Mouse (Mus musculus): ENCODE results near the gene Hoxa11. TPM values are rescaled to one million over a fixed set of nuclear protein-coding genes. Genes with fewer than 3 reads are reported as not detected.

The Hoxa11 gene
- polyA plus RNA-seq, 1 experiment from 2014 or later, result 27.9 TPM

DNA sequence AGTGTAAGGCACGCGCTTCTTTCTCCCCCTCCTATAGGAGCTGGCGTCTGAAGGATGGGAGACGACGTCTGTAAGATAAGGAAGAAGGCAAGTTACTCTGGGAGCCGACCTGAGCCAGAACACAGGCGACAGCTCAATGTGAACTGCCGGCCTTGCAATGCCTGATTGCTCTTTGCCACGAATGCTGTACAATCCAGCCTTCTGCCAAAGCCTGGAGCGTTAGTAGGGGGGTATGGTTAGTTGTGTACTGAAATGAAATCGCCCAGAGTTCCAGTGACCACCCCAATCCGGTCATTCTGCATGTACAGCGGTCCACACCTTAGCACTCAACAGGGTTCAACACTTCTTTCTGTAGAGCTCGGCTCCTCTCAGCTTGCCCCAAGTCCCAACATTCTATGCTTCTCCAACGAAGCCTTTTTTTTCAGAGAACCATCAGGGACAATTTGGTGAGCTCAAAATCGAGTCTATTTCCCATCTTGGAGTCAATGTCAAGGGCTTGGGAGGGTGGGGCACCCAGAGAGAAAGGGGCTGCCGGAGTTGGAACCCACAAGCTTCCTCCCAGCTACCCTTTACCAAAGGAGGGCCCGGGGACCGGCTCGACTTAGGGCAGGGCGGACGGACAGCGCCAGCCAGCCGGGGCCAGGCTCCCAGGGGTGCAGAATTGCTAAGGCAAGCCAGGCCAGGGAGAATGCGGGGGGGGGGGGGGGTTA lies 13.6 kb upstream of the Hoxa11 start:
- no peaks in the 10 kb centered on the region for H3K9me3 ChIP-seq (ENCODE audit: low read length)
- no peak for ATAC-seq (ENCODE audit: low FRiP score, low TSS enrichment)
- H3K9ac ChIP-seq (replicated peaks; ENCODE audit: low read length), result no peak overlapping the region
- H3K4me2 ChIP-seq (replicated peaks; ENCODE audit: low read depth, low read length), result no peak overlapping the region
- H3K36me3 ChIP-seq (ENCODE audit: insufficient read depth, low read length), result no peaks in the 10 kb centered on the region
- H3K27ac ChIP-seq (ENCODE audit: low read length), result no peak overlapping the region
- H3K27me3 ChIP-seq (ENCODE audit: insufficient read depth, low read length), result peaks cover 73% of the 10 kb centered on the region
- peak overlapping the region; percentile 50 for H3K4me3 ChIP-seq (ENCODE audit: low read length)
- 2% methylated on average over 24 of the region's 25 CpGs for WGBS
- H3K4me1 ChIP-seq (ENCODE audit: insufficient read depth, low read length), result peaks cover 13% of the 10 kb centered on the region; the same call in 1 of the 2 replicates

DNA sequence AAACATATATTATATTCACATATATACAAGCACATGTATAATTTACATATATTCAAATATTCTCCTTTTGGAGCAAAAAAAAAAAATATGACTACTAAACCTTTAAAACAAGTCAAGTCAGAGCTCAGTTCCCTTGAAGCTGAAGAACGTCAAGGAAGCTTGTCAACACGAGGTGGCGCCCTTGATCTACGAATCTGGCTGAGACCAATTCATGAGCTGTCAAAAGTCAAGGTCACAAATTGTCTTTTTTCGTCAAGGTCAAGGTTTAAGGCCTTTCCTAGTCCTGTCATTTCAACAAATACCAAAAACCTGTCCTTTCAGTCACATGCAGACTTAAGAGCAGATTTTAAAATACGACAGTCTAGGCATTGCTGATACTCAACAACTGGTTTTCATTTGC lies 11.3 kb upstream of the Hoxa11 start:
- Histone ChIP-seq H3K9ac (replicated peaks; ENCODE audit: low read length) (no peak overlapping the region), H3K4me1 (ENCODE audit: insufficient read depth, low read length) (peaks cover 23% of the 10 kb centered on the region), H3K4me2 (replicated peaks; ENCODE audit: low read depth, low read length) (no peak overlapping the region), H3K27me3 (ENCODE audit: insufficient read depth, low read length) (peaks cover 74% of the 10 kb centered on the region), H3K9me3 (ENCODE audit: low read length) (no peaks in the 10 kb centered on the region), H3K36me3 (ENCODE audit: insufficient read depth, low read length) (no peaks in the 10 kb centered on the region), H3K27ac (ENCODE audit: low read length) (no peak overlapping the region), H3K4me3 (ENCODE audit: low read length) (no peak overlapping the region)
- no peak for ATAC-seq (ENCODE audit: low FRiP score, low TSS enrichment)
- WGBS, result 0% methylated on average over 6 of the region's 6 CpGs

DNA sequence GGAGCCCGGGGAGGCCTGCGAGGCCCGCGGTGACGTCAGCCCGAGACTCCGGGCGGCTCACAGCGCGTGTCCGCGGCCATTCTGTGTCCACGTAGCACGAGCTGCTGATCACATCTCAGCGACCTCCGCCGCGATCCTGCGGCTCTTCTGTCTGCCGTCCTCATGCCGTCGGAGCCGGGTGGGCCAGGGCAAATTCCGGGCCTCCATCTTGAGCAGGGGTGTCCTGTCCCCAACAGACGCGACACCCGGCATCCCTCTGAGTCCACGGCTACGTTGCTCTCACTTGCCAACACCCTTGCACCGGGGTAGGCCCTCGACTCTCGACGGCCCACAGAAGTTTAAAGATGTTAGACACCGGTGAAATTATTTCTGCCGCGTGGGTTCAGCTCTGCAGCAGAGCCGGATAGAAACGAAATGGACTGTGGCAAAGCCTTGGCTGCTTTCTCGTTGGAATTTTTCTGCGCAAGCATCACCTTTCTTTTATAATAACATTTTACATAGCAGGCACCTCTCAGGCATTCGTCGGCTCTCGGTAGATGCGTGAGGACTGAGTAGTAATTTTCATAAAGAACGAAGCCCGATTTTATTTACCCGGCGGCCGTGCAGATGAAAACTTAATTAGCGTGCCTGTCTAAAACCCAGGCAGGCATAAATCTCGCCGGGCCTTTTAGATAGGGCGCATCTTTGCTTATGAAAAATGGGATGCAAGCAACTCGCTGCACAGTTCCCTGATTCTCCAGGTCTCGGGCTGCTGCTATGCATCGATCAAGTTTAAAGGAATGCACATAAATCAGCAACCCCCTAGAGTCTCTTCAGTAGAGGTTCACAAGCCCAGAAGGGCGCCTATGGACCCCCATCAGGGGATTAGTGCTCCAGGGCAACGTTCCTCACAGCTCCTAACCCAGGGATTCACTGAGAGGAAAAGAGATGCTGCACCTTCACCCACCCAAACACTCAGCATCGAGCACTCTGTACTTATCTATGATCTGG lies 8.2 kb upstream of the Hoxa11 start:
- 3% methylated on average over 59 of the region's 59 CpGs for WGBS
- H3K4me3 ChIP-seq (ENCODE audit: low read length), result peak overlapping the region; percentile 40

DNA sequence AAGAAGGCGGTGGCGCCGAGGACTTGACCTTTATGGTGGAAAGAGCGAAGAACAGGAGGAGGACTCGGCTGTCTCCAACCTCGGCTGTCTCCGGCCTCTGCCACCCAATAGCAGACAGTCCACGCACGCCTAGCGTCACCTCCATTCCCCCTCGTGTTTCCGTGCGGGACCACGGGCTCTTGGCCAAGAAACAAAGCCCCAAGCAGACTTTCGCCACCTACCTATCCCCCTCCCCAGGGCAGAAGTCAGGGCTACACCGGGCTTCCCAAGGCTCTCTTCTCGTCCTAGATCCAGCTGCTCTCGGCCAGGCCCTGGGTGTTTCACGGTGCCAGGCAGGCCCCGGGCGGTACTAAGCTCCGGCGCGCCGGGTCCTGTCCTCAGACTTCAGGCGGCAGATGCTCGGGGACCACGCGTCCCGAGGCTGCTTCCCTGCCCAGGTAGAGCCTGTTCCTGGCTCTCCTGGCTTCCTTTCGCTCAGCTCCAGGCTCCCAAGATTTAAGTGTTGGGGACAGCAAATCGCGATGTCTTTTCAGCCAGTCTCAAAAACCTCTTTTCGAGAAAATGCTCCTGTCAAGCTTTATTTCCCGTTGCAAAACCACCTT lies 7.3 kb upstream of the Hoxa11 start:
- H3K4me3 ChIP-seq (ENCODE audit: low read length), result peak overlapping the region; percentile 40
- peaks cover 52% of the 10 kb centered on the region for H3K27me3 ChIP-seq (ENCODE audit: insufficient read depth, low read length)
- 10% methylated on average over 35 of the region's 35 CpGs for WGBS
- H3K9me3 ChIP-seq (ENCODE audit: low read length), result no peaks in the 10 kb centered on the region
- H3K4me1 ChIP-seq (ENCODE audit: insufficient read depth, low read length), result peaks cover 32% of the 10 kb centered on the region
- ATAC-seq (ENCODE audit: low FRiP score, low TSS enrichment), result peak; percentile 28; the same call in 1 of the 2 replicates
- H3K36me3 ChIP-seq (ENCODE audit: insufficient read depth, low read length), result 0 out of 2 replicates have a peak, but pooled peaks cover 3% of the 10 kb centered on the region
- H3K4me2 ChIP-seq (replicated peaks; ENCODE audit: low read depth, low read length), result peak overlapping the region; percentile 44
- H3K9ac ChIP-seq (replicated peaks; ENCODE audit: low read length), result no peak overlapping the region; the same call in 1 of the 2 replicates
- no peak overlapping the region for H3K27ac ChIP-seq (ENCODE audit: low read length)

More for the DNA sequence above, 8.2 kb upstream of the Hoxa11 start:
- peaks cover 60% of the 10 kb centered on the region for H3K27me3 ChIP-seq (ENCODE audit: insufficient read depth, low read length)
- no peak overlapping the region for H3K27ac ChIP-seq (ENCODE audit: low read length)
- peaks cover 24% of the 10 kb centered on the region for H3K4me1 ChIP-seq (ENCODE audit: insufficient read depth, low read length)
- no peaks in the 10 kb centered on the region for H3K9me3 ChIP-seq (ENCODE audit: low read length)
- H3K36me3 ChIP-seq (ENCODE audit: insufficient read depth, low read length), result 0 out of 2 replicates have a peak, but pooled peaks cover 3% of the 10 kb centered on the region
- H3K4me2 ChIP-seq (replicated peaks; ENCODE audit: low read depth, low read length), result peak overlapping the region; percentile 44
- H3K9ac ChIP-seq (replicated peaks; ENCODE audit: low read length), result no peak overlapping the region; the same call in 1 of the 2 replicates
- ATAC-seq (ENCODE audit: low FRiP score, low TSS enrichment), result 0 out of 2 replicates have a peak, but pooled peaks have one; percentile 5

DNA sequence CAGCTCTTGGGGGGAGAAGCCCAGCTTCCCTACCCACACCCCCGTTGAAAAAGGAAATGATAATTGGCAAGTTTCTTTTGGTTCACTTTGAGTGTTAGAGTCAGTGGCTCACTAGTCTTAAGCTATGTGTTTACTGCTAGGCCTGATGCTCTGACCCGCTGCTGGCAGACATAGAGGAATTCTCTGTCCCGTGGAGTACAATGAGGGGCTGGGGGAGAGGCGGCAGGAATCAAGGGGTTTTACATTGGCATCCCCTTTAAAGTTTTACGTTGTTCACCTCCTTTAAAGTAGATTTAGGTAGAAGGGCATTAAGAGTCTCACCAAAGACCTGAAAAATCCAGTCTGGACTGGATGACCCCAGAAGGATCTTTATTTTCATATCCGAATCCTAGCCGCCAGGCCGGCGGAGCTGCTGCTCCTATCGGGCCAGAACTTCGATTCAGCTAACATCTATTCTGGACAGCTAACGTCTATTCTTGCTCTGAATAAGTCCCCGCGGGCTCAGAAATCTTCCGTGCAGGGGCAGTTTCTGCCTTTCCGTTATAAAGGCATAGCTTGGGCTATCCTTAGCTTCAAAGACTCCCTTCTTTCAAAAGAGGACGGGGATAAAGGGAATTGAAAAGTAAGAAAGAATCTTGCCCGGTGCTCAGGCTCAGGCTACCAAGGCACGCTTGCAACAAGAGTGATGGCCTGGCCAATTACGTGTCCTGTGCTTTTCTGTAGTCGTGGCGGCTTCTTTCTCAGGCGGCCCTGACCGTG lies 6.6 kb upstream of the Hoxa11 start:
- no peak overlapping the region for H3K9ac ChIP-seq (replicated peaks; ENCODE audit: low read length)

GRCm38 (mm10) chr6:52251177-52251879 lies 5.7 kb upstream of the Hoxa11 start:
- ATAC-seq (ENCODE audit: low FRiP score, low TSS enrichment), result no peak
- Histone ChIP-seq H3K4me2 (replicated peaks; ENCODE audit: low read depth, low read length) (no peak overlapping the region), H3K36me3 (ENCODE audit: insufficient read depth, low read length) (0 out of 2 replicates have a peak, but pooled peaks cover 3% of the 10 kb centered on the region), H3K27me3 (ENCODE audit: insufficient read depth, low read length) (peaks cover 47% of the 10 kb centered on the region), H3K4me1 (ENCODE audit: insufficient read depth, low read length) (peaks cover 32% of the 10 kb centered on the region), H3K9ac (replicated peaks; ENCODE audit: low read length) (no peak overlapping the region), H3K9me3 (ENCODE audit: low read length) (no peaks in the 10 kb centered on the region), H3K27ac (ENCODE audit: low read length) (no peak overlapping the region), H3K4me3 (ENCODE audit: low read length) (no peak overlapping the region)
- 48% methylated on average over 7 of the region's 7 CpGs for whole genome bisulfite sequencing

More for the DNA sequence above, 6.6 kb upstream of the Hoxa11 start:
- peak overlapping the region; percentile 40 for H3K4me3 ChIP-seq (ENCODE audit: low read length)
- no peak overlapping the region for H3K27ac ChIP-seq (ENCODE audit: low read length)
- H3K4me1 ChIP-seq (ENCODE audit: insufficient read depth, low read length), result peaks cover 32% of the 10 kb centered on the region
- H3K27me3 ChIP-seq (ENCODE audit: insufficient read depth, low read length), result peaks cover 53% of the 10 kb centered on the region
- H3K4me2 ChIP-seq (replicated peaks; ENCODE audit: low read depth, low read length), result peak overlapping the region; percentile 44
- 0 out of 2 replicates have a peak, but pooled peaks cover 3% of the 10 kb centered on the region for H3K36me3 ChIP-seq (ENCODE audit: insufficient read depth, low read length)
- no peaks in the 10 kb centered on the region for H3K9me3 ChIP-seq (ENCODE audit: low read length)
- no peak for ATAC-seq (ENCODE audit: low FRiP score, low TSS enrichment)
- 37% methylated on average over 24 of the region's 24 CpGs for WGBS

DNA sequence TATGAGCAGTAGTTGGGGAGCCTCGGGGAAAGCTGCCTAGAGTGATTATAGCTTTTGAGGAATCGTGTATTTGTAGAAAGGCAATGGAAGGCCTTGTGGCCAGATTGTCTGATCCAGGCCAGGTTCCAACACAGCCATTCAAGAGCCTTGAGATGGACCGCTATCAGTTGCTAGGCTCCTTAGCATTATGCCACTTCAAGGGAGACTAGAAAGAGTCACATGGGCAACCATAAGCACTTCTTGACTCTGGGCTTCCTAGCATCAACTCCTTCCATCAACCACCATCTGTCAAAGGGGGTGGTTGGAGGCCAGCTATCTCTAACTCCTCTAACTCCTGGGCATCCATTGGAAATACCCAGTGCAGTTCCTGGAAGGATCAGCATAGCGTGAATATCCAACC lies 4.2 kb upstream of the Hoxa11 start:
- Histone ChIP-seq H3K27ac (ENCODE audit: low read length) (peak overlapping the region; percentile 95), H3K9ac (replicated peaks; ENCODE audit: low read length) (peak overlapping the region; percentile 77), H3K9me3 (ENCODE audit: low read length) (no peaks in the 10 kb centered on the region), H3K4me3 (ENCODE audit: low read length) (peak overlapping the region; percentile 50), H3K4me1 (ENCODE audit: insufficient read depth, low read length) (peaks cover 32% of the 10 kb centered on the region), H3K4me2 (replicated peaks; ENCODE audit: low read depth, low read length) (peak overlapping the region; percentile 67), H3K27me3 (ENCODE audit: insufficient read depth, low read length) (peaks cover 37% of the 10 kb centered on the region), H3K36me3 (ENCODE audit: insufficient read depth, low read length) (0 out of 2 replicates have a peak, but pooled peaks cover 3% of the 10 kb centered on the region)
- 28% methylated on average over 4 of the region's 4 CpGs for whole genome bisulfite sequencing
- ATAC-seq (ENCODE audit: low FRiP score, low TSS enrichment), result no peak

DNA sequence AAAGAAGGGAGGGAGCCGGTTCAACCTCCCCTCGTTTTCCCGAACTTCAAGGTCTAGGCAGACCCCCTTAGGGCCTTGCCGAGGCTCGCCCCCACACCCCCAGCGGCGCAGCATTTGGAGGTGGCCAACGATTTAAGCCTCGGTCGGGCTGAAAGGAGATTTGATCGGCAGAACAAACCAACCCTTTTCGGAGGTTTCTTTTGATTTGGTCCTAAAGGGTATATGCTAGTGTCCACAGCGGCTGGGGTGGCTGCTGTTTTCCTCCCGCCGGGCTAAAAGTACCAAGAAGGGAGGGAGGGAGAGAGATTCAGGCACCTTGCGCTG lies 3.8 kb upstream of the Hoxa11 start:
- H3K4me2 ChIP-seq (replicated peaks; ENCODE audit: low read depth, low read length), result peak overlapping the region; percentile 67
- peaks cover 32% of the 10 kb centered on the region for H3K4me1 ChIP-seq (ENCODE audit: insufficient read depth, low read length)
- no peaks in the 10 kb centered on the region for H3K9me3 ChIP-seq (ENCODE audit: low read length)
- WGBS, result 6% methylated on average over 16 of the region's 16 CpGs
- peak overlapping the region; percentile 50 for H3K4me3 ChIP-seq (ENCODE audit: low read length)
- H3K27ac ChIP-seq (ENCODE audit: low read length), result peak overlapping the region; percentile 95
- H3K36me3 ChIP-seq (ENCODE audit: insufficient read depth, low read length), result 0 out of 2 replicates have a peak, but pooled peaks cover 3% of the 10 kb centered on the region
- H3K27me3 ChIP-seq (ENCODE audit: insufficient read depth, low read length), result peaks cover 37% of the 10 kb centered on the region
- H3K9ac ChIP-seq (replicated peaks; ENCODE audit: low read length), result peak overlapping the region; percentile 77
- ATAC-seq (ENCODE audit: low FRiP score, low TSS enrichment), result no peak

Measured in kidney, embryonic 16.5 days (tissue).